Mouse (Mus musculus): Measurements from ENCODE around the gene Ctf1. TPM values are rescaled to one million over a fixed set of nuclear protein-coding genes. Genes with fewer than 3 reads are reported as not detected.
A peak's percentile ranks its signal among the peaks of the same experiment; 100 is the strongest.

Ctf1 gene
- polyA plus RNA-seq, 1 experiment from 2014 or later = 20.1 TPM

DNA sequence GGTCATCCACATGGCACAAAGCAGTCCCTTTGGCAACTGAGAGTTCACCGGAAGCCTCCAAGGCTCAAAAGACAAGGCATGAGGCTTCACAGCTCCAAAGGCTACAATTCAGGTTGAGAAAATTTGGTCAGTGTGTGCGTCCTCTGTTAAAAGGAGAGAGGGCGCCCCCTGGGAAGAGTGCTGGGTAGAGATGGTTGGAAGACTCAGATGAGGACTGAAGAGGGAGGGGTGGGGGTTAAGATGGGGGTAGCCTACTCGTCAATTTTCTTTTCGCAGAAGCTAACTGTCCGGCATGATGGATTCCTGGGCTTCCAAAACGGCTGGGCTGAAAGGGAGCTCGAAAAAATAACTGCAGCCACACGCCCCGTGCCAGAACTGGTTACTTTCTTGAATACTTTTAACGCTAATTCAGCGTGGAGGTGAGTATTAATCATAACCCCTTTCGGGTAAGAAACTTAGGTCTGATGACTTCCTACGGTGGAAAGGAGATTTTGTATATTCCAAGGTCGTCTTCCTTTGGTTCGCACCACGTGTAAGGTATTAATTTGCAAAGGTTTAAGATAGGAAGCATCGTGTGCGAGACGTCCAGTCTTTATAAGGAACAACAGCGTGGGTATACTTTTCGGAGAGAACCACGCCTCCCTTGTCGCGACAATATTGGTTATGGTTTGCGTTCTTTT is 32.0 kb downstream of the Ctf1 start, which contains the start of gene Fbxl19:
TSS of gene Fbxl19 (plus strand) at position 178 of the 680 bp plus-strand sequence.
- H3K9me3 ChIP-seq (ENCODE audit: control insufficient read depth, low read depth, low read length) = no peaks in the 10 kb centered on the region
- H3K4me1 ChIP-seq (ENCODE audit: control insufficient read depth, insufficient read depth, low read length) = peaks cover 11% of the 10 kb centered on the region; the same call in 1 of the 2 replicates
- peak within 1 kb of the TSS; percentile 76 for H3K4me3 ChIP-seq (ENCODE audit: low read depth, low read length)
- H3K36me3 ChIP-seq (ENCODE audit: control insufficient read depth, insufficient read depth, low read length) = peaks cover 13% of the 10 kb centered on the region
- peak within 1 kb of the TSS; percentile 78 for H3K9ac ChIP-seq (replicated peaks; ENCODE audit: low read depth, low read length)
- H3K4me2 ChIP-seq (replicated peaks; ENCODE audit: low read depth, low read length) = peak within 1 kb of the TSS; percentile 46
- WGBS = under 1% methylated on average over 26 of the region's 26 CpGs
- ATAC-seq (ENCODE audit: insufficient number of reproducible peaks, insufficient read depth, low FRiP score, low read depth) = no peak
- H3K27ac ChIP-seq (ENCODE audit: low read length) = peak within 1 kb of the TSS; percentile 93
- no peaks in the 10 kb centered on the region for H3K27me3 ChIP-seq (ENCODE audit: control insufficient read depth, insufficient read depth, low read length)

DNA sequence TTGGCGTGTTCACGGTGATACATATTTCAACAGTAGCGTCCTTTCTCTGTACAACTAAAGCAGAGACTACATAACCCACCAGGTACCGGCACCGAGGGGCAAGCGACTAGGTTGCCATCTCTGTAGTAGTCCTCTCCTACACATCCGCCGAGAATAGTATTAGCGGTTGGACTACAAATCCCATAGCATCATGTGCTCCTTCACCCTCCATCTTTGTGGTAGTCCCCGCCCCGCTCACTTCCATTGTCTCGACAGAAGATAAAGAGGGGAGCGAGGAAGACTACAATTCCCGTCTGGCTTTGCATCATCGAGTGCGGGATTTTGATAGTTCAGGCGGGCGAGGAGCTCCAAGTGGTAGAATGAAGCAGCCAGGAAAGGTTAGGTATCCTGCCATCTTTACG is 32.7 kb downstream of the Ctf1 start:
- WGBS = under 1% methylated on average over 19 of the region's 19 CpGs
- H3K27ac ChIP-seq (ENCODE audit: low read length) = peak overlapping the region; percentile 93

DNA sequence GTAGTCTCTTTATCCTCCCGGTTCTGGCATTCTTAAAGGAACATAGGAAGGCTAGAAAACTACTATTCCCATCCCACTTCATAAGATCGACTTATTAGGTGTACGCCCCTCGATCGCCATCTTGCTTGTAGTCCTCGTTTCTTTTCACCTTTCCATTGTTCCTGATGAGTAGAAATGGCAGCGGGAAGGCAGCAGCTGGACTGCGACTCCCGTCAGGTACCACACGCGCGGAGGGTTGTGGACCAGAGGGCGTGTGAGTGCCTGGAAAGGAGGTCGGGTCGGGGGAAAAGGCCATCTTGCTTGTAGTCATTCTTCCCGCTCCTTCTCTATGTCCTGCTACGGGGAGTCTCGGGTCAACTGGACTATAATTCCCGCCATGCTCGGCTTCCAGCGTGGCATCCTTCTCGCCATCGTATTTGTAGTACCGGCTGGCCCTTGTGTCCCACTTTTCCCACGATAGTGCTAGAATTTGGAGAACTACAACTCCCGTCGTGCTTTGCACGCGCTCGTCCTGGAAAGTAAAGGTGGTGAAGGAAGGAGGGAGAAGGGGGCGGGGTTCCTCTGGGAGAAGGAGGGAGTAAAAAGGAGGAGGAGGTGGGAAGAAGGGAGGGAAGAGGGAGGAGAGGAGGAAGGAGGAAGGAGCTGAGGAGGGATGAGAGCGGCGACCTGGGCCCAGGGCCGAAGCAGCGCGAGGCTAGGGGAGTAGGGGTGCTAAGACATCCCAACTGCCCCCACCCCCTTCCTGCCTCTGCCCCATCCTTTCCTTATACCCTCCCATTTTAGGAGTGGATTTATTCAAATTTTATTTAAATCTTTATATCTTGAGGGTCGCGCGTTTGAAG is 33.3 kb downstream of the Ctf1 start:
- WGBS = under 1% methylated on average over 38 of the region's 39 CpGs
- Histone ChIP-seq H3K9me3 (ENCODE audit: control insufficient read depth, low read depth, low read length) (no peaks in the 10 kb centered on the region), H3K4me1 (ENCODE audit: control insufficient read depth, insufficient read depth, low read length) (peaks cover 11% of the 10 kb centered on the region; the same call in 1 of the 2 replicates), H3K9ac (replicated peaks; ENCODE audit: low read depth, low read length) (peak overlapping the region; percentile 78), H3K4me3 (ENCODE audit: low read depth, low read length) (peak overlapping the region; percentile 76), H3K4me2 (replicated peaks; ENCODE audit: low read depth, low read length) (peak overlapping the region; percentile 48), H3K27me3 (ENCODE audit: control insufficient read depth, insufficient read depth, low read length) (no peaks in the 10 kb centered on the region), H3K27ac (ENCODE audit: low read length) (peak overlapping the region; percentile 93), H3K36me3 (ENCODE audit: control insufficient read depth, insufficient read depth, low read length) (peaks cover 26% of the 10 kb centered on the region)
- peak; percentile 86 for ATAC-seq (ENCODE audit: insufficient number of reproducible peaks, insufficient read depth, low FRiP score, low read depth)

More for the DNA sequence above, 32.7 kb downstream of the Ctf1 start:
- H3K4me2 ChIP-seq (replicated peaks; ENCODE audit: low read depth, low read length) = peak overlapping the region; percentile 46
- peak overlapping the region; percentile 76 for H3K4me3 ChIP-seq (ENCODE audit: low read depth, low read length)
- peak overlapping the region; percentile 78; the same call in 1 of the 2 replicates for H3K9ac ChIP-seq (replicated peaks; ENCODE audit: low read depth, low read length)
- peak; percentile 79 for ATAC-seq (ENCODE audit: insufficient number of reproducible peaks, insufficient read depth, low FRiP score, low read depth)
- H3K9me3 ChIP-seq (ENCODE audit: control insufficient read depth, low read depth, low read length) = no peaks in the 10 kb centered on the region
- H3K27me3 ChIP-seq (ENCODE audit: control insufficient read depth, insufficient read depth, low read length) = no peaks in the 10 kb centered on the region
- peaks cover 19% of the 10 kb centered on the region for H3K36me3 ChIP-seq (ENCODE audit: control insufficient read depth, insufficient read depth, low read length)
- peaks cover 11% of the 10 kb centered on the region; the same call in 1 of the 2 replicates for H3K4me1 ChIP-seq (ENCODE audit: control insufficient read depth, insufficient read depth, low read length)

DNA sequence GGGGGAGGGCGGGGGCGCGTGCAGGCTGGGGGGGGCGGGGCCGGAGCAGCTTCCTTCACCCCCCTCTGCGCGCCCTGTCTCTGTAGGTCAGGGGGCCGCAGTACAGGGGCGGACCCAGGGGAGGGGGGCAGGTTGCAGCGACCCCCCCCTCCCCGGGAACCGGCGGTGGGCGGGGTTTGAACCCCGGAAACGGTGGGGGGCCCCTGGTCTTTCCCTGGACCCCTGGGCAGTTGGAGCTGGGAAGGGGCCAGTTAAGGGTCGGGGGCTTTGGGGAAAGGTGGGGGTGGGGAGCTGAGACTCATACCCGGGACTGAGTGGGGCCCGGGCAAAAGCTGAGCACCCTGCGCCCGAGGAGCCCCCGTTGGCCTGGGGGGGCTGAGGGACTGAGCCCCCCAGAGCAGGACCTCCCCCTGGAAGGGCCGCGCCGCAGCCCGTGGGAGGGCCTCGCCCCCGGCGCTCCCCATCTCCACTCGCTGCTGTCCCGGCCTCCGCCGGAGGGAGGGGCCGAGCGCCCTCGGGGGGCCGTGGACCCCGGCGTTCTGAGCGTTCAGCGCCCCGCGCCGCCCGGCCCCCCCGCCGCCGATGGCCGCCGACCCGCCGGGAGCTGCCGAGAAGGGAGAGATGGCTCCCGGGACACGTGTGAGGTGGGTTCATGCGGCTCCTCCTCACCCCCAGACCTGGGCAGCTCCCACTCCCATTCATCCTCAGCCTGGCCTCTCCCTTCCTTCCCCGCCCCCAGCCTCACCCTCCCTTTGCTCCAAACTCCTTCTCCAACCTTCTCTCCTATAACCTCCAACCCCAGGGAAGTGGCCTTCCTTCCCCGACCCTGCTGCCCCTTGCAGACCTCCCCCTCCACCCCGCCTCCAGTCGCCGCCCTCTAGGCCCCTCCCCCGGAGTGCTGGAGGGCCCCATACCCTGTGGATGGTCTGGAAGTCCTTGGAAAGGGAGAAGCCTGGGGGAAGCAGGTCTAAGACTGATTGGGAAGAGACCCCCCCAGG is 34.3 kb downstream of the Ctf1 start:
- no peaks in the 10 kb centered on the region for H3K9me3 ChIP-seq (ENCODE audit: control insufficient read depth, low read depth, low read length)
- H3K36me3 ChIP-seq (ENCODE audit: control insufficient read depth, insufficient read depth, low read length) = peaks cover 35% of the 10 kb centered on the region
- peak overlapping the region; percentile 78 for H3K9ac ChIP-seq (replicated peaks; ENCODE audit: low read depth, low read length)
- peak; percentile 4; the same call in 1 of the 2 replicates for ATAC-seq (ENCODE audit: insufficient number of reproducible peaks, insufficient read depth, low FRiP score, low read depth)
- peak overlapping the region; percentile 93 for H3K27ac ChIP-seq (ENCODE audit: low read length)
- WGBS = under 1% methylated on average over 35 of the region's 62 CpGs
- H3K4me3 ChIP-seq (ENCODE audit: low read depth, low read length) = peak overlapping the region; percentile 76
- peaks cover 11% of the 10 kb centered on the region; the same call in 1 of the 2 replicates for H3K4me1 ChIP-seq (ENCODE audit: control insufficient read depth, insufficient read depth, low read length)
- no peaks in the 10 kb centered on the region for H3K27me3 ChIP-seq (ENCODE audit: control insufficient read depth, insufficient read depth, low read length)
- peak overlapping the region; percentile 48 for H3K4me2 ChIP-seq (replicated peaks; ENCODE audit: low read depth, low read length)

DNA sequence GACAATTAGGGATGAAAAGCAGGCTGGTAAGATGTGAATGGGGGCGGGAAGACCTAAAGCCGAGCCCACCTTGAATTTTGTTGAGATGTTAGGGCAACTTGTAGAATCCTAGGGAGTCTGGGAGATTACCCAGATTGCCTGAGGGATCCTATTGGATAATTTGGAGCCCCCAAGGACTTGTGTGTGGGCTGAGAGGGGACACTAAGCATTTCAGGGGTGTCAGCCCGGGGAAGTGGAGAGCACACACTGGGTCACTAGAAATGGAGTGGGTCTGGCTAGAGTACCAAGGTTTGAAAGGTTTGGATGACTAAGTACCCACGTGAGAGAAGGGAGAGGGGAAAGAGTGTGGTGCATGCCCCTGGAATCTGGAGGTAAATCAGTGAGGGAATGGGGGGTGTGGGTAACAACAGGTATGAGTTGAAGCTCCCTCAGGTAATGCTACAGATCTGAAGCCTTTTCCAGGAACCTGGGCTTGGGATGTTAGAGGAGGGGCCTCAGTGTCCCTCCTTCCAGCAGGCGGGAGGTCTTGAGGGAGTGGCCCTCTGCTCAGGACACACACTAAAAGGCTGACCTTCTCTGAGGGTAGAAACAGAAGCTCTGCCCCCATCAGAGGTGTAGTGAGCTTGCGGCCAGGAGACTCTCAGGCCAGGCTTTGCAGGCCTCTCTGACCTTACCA is 35.2 kb downstream of the Ctf1 start:
- WGBS = 38% methylated on average over 6 of the region's 6 CpGs
- H3K27me3 ChIP-seq (ENCODE audit: control insufficient read depth, insufficient read depth, low read length) = no peaks in the 10 kb centered on the region
- ATAC-seq (ENCODE audit: insufficient number of reproducible peaks, insufficient read depth, low FRiP score, low read depth) = no peak
- peak overlapping the region; percentile 48 for H3K4me2 ChIP-seq (replicated peaks; ENCODE audit: low read depth, low read length)
- peaks cover 11% of the 10 kb centered on the region; the same call in 1 of the 2 replicates for H3K4me1 ChIP-seq (ENCODE audit: control insufficient read depth, insufficient read depth, low read length)
- H3K9ac ChIP-seq (replicated peaks; ENCODE audit: low read depth, low read length) = peak overlapping the region; percentile 78; the same call in 1 of the 2 replicates
- peak overlapping the region; percentile 93; the same call in 1 of the 2 replicates for H3K27ac ChIP-seq (ENCODE audit: low read length)
- no peaks in the 10 kb centered on the region for H3K9me3 ChIP-seq (ENCODE audit: control insufficient read depth, low read depth, low read length)
- peak overlapping the region; percentile 76 for H3K4me3 ChIP-seq (ENCODE audit: low read depth, low read length)
- peaks cover 44% of the 10 kb centered on the region for H3K36me3 ChIP-seq (ENCODE audit: control insufficient read depth, insufficient read depth, low read length)

DNA sequence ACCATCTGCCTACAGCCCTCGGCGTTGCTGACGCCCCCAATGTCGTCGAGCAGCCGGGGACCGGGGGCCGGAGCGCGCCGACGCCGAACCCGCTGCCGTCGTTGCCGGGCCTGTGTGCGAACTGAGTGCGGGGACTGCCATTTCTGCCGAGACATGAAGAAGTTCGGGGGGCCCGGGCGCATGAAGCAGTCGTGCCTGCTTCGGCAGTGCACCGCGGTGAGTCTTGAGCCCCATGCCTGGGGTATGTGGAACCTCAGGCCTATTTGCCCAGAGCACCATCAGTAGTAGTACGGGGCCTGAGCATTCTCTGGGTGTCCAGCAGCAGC is 35.7 kb downstream of the Ctf1 start:
- Histone ChIP-seq H3K27me3 (ENCODE audit: control insufficient read depth, insufficient read depth, low read length) (no peaks in the 10 kb centered on the region), H3K4me3 (ENCODE audit: low read depth, low read length) (no peak overlapping the region), H3K4me2 (replicated peaks; ENCODE audit: low read depth, low read length) (0 out of 2 replicates have a peak overlapping the region, but pooled peaks have one; percentile 48), H3K27ac (ENCODE audit: low read length) (no peak overlapping the region; the same call in 1 of the 2 replicates), H3K9me3 (ENCODE audit: control insufficient read depth, low read depth, low read length) (no peaks in the 10 kb centered on the region), H3K9ac (replicated peaks; ENCODE audit: low read depth, low read length) (no peak overlapping the region), H3K36me3 (ENCODE audit: control insufficient read depth, insufficient read depth, low read length) (peaks cover 49% of the 10 kb centered on the region), H3K4me1 (ENCODE audit: control insufficient read depth, insufficient read depth, low read length) (peaks cover 11% of the 10 kb centered on the region; the same call in 1 of the 2 replicates)
- no peak for ATAC-seq (ENCODE audit: insufficient number of reproducible peaks, insufficient read depth, low FRiP score, low read depth)
- WGBS = 89% methylated on average over 28 of the region's 28 CpGs

DNA sequence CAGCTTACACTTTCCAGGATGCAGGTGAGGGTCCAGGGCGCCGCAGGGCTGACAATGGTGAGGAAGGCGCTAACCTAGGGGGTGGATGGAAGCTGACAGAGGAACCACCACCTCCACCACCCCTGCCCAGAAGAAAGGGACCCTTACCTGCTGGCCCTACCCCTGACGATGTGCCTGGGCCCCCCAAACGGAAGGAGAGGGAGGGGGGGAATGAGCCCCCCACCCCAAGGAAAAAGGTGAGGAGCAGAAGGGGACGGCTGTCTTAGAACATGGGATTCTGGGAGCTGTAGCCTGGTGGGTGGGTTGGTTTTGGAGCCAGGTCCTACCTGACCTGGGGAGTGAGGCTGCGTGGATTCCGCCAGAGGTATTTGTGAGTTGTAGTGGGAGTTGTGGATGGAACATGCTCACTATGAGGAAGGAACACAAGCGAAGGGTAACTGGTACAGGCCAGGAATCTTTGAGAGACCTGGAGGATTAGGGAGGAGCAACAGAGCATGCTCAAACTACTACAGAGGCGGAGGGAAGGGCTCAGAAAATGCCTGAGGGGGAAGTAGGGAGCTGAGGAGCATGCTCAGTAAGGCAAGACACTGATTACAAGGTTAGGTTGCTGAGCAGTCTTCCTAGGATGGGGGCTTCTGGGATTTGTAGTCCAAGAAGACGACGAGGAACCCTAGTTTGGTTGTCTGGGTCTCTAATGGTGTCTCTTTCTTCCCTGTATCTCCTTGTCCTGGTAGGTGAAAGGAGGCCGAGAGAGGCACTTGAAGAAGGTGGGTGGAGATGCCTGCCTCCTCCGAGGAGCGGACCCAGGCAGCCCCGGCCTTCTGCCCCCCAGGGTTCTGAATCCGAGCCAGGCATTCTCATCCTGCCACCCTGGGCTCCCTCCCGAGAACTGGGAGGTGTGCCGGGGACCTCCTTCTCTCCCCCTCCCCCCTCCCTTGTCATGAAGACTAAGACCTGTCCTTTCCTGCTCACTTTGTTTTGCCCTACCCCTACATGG is 37.9 kb downstream of the Ctf1 start:
- no peaks in the 10 kb centered on the region for H3K27me3 ChIP-seq (ENCODE audit: control insufficient read depth, insufficient read depth, low read length)
- no peak overlapping the region for H3K27ac ChIP-seq (ENCODE audit: low read length)
- no peak overlapping the region for H3K4me2 ChIP-seq (replicated peaks; ENCODE audit: low read depth, low read length)
- H3K4me3 ChIP-seq (ENCODE audit: low read depth, low read length) = no peak overlapping the region
- ATAC-seq (ENCODE audit: insufficient number of reproducible peaks, insufficient read depth, low FRiP score, low read depth) = no peak
- 87% methylated on average over 19 of the region's 19 CpGs for WGBS
- no peak overlapping the region for H3K9ac ChIP-seq (replicated peaks; ENCODE audit: low read depth, low read length)
- peaks cover 71% of the 10 kb centered on the region for H3K36me3 ChIP-seq (ENCODE audit: control insufficient read depth, insufficient read depth, low read length)
- H3K9me3 ChIP-seq (ENCODE audit: control insufficient read depth, low read depth, low read length) = no peaks in the 10 kb centered on the region
- H3K4me1 ChIP-seq (ENCODE audit: control insufficient read depth, insufficient read depth, low read length) = peaks cover 7% of the 10 kb centered on the region; the same call in 1 of the 2 replicates

All from stomach, embryonic 14.5 days (tissue).